Mouse (Mus musculus) urinary bladder, postnatal 10 days (tissue): ENCODE results near the gene Pkd1.

Experiments used
- DNase-seq: peaks from one replicate; pipeline ENCODE4 v3.0.0; 2022; ENCODE audit warnings: low spot score

Gene Pkd1

GRCm38 (mm10) chr17:24567034-24567779 lies 17.6 kb downstream of the Pkd1 start:
- no peak for DNase-seq

- DNase-seq: no peak
Measured at GRCm38 (mm10) chr17:24569837-24570236, 20.2 kb downstream of the Pkd1 start.

GRCm38 (mm10) chr17:24572651-24573245 lies 23.1 kb downstream of the Pkd1 start:
- no peak for DNase-seq

GRCm38 (mm10) chr17:24573811-24574210 lies 24.2 kb downstream of the Pkd1 start:
- DNase-seq: no peak

- DNase-seq: no peak
Measured at GRCm38 (mm10) chr17:24579532-24579931, 29.9 kb downstream of the Pkd1 start.

- DNase-seq: no peak
Measured at GRCm38 (mm10) chr17:24580287-24580686, 30.7 kb downstream of the Pkd1 start.

GRCm38 (mm10) chr17:24583599-24584460 lies 34.2 kb downstream of the Pkd1 start:
- DNase-seq: no peak

GRCm38 (mm10) chr17:24584520-24584919 lies 34.9 kb downstream of the Pkd1 start:
- no peak for DNase-seq

GRCm38 (mm10) chr17:24586532-24586931 lies 36.9 kb downstream of the Pkd1 start:
- no peak for DNase-seq

- no peak for DNase-seq
Measured at GRCm38 (mm10) chr17:24590943-24591342, 41.3 kb downstream of the Pkd1 start.

- no peak for DNase-seq
Measured at GRCm38 (mm10) chr17:24591695-24592094, 42.1 kb downstream of the Pkd1 start.

GRCm38 (mm10) chr17:24593248-24593647 lies 43.6 kb downstream of the Pkd1 start:
- DNase-seq: no peak

GRCm38 (mm10) chr17:24593992-24594890 lies 44.6 kb downstream of the Pkd1 start:
- no peak for DNase-seq

GRCm38 (mm10) chr17:24595126-24596072 lies 45.8 kb downstream of the Pkd1 start:
- DNase-seq: no peak

- DNase-seq: no peak
Measured at GRCm38 (mm10) chr17:24596073-24596466, 46.4 kb downstream of the Pkd1 start.

GRCm38 (mm10) chr17:24596471-24597183 lies 47.0 kb downstream of the Pkd1 start:
- DNase-seq: no peak

GRCm38 (mm10) chr17:24597989-24598388 lies 48.4 kb downstream of the Pkd1 start:
- DNase-seq: no peak

- DNase-seq: no peak
Measured at GRCm38 (mm10) chr17:24600502-24600901, 50.9 kb downstream of the Pkd1 start.

GRCm38 (mm10) chr17:24603961-24604360 lies 54.3 kb downstream of the Pkd1 start:
- no peak for DNase-seq

- no peak for DNase-seq
Measured at GRCm38 (mm10) chr17:24604557-24604956, 54.9 kb downstream of the Pkd1 start.
